Mouse (Mus musculus) kidney, postnatal 14 days (tissue): ENCODE measurements at regions not wholly inside any gene's neighbourhood (a gene's known extent, or its start where the extent isn't known, plus 50 kb on each side); places are given as distances from the start of the nearest gene placed in this dataset.

Source experiments
- DNase-seq: peaks from one replicate; pipeline ENCODE4 v3.0.0; 2022; ENCODE audit warnings: mixed read lengths

GRCm38 (mm10) chr4:9002380-9002779 lies 763.5 kb upstream of the Car8 start:
- DNase-seq, result no peak

- no peak for DNase-seq
These were observed 759.8 kb upstream of the Car8 start for GRCm38 (mm10) chr4:8998606-8999005.

- DNase-seq, result no peak
These were observed 753.3 kb upstream of the Car8 start for GRCm38 (mm10) chr4:8992171-8992570.

- no peak for DNase-seq
These were observed 751.7 kb upstream of the Car8 start for GRCm38 (mm10) chr4:8990551-8990950.

GRCm38 (mm10) chr4:8989614-8990013 lies 750.8 kb upstream of the Car8 start:
- DNase-seq, result no peak

- no peak for DNase-seq
These were observed 750.3 kb upstream of the Car8 start for GRCm38 (mm10) chr4:8989110-8989509.

GRCm38 (mm10) chr4:8988345-8988733 lies 749.5 kb upstream of the Car8 start:
- no peak for DNase-seq

GRCm38 (mm10) chr4:8987544-8988344 lies 748.9 kb upstream of the Car8 start:
- no peak for DNase-seq

- DNase-seq, result no peak
These were observed 747.7 kb upstream of the Car8 start for GRCm38 (mm10) chr4:8986394-8987091.

- no peak for DNase-seq
These were observed 745.3 kb upstream of the Car8 start for GRCm38 (mm10) chr4:8984059-8984606.

- no peak for DNase-seq
These were observed 740.1 kb upstream of the Car8 start for GRCm38 (mm10) chr4:8978949-8979348.

GRCm38 (mm10) chr4:8969951-8970455 lies 731.2 kb upstream of the Car8 start:
- DNase-seq, result no peak

- peak; percentile 47 for DNase-seq
These were observed 729.9 kb upstream of the Car8 start for GRCm38 (mm10) chr4:8968741-8969140.

- DNase-seq, result no peak
These were observed 729.1 kb upstream of the Car8 start for GRCm38 (mm10) chr4:8967986-8968385.

- DNase-seq, result no peak
These were observed 726.7 kb upstream of the Car8 start for GRCm38 (mm10) chr4:8965563-8965962.

- no peak for DNase-seq
These were observed 724.2 kb upstream of the Car8 start for GRCm38 (mm10) chr4:8962959-8963572.

GRCm38 (mm10) chr4:8961851-8962250 lies 723.0 kb upstream of the Car8 start:
- DNase-seq, result no peak

- DNase-seq, result no peak
These were observed 718.9 kb upstream of the Car8 start for GRCm38 (mm10) chr4:8957771-8958170.

- no peak for DNase-seq
These were observed 718.1 kb upstream of the Car8 start for GRCm38 (mm10) chr4:8957023-8957343.

GRCm38 (mm10) chr4:8956312-8957022 lies 717.6 kb upstream of the Car8 start:
- no peak for DNase-seq

- DNase-seq, result no peak
These were observed 716.5 kb upstream of the Car8 start for GRCm38 (mm10) chr4:8955306-8955705.

GRCm38 (mm10) chr4:8954356-8954914 lies 715.6 kb upstream of the Car8 start:
- DNase-seq, result peak; percentile 19

- DNase-seq, result no peak
These were observed 714.3 kb upstream of the Car8 start for GRCm38 (mm10) chr4:8953181-8953580.
